Mouse (Mus musculus) intestine, embryonic 14.5 days (tissue): ENCODE measurements around the gene Anapc4. TPM values are rescaled to one million over a fixed set of nuclear protein-coding genes. Genes with fewer than 3 reads are reported as not detected.
A peak's percentile ranks its signal among the peaks of the same experiment; 100 is the strongest.

Experiments
- ATAC-seq: fragments of 200-750 bp; cut with Nextera tagmentation; replicated peaks from 2 replicates; pipeline ENCODE4 v1.8.0; 2017; ENCODE audit warnings: low read depth, moderate number of reproducible peaks, moderate TSS enrichment, moderate library complexity; ENCODE audit not compliant: low FRiP score, low TSS enrichment
- DNase-seq: peaks from one replicate; pipeline ENCODE4 v3.0.0-alpha.2; 2018; ENCODE audit warnings: low spot score
- H3K27ac ChIP-seq: fragments of 300-500 bp; sonication (generic); 2 replicates; pipeline ENCODE4 v1.5.1; 2014; ENCODE audit warnings: low read depth, mild to moderate bottlenecking, control low read depth
- H3K27me3 ChIP-seq: fragments of 300-500 bp; sonication (generic); replicated peaks from 2 replicates; pipeline ENCODE4 v1.6.1; 2014; ENCODE audit warnings: low read length, control low read depth; ENCODE audit not compliant: control insufficient read depth, insufficient read depth
- H3K36me3 ChIP-seq: fragments of 300-500 bp; sonication (generic); 2 replicates; pipeline ENCODE4 v1.6.1; 2014; ENCODE audit warnings: low read length, control low read depth; ENCODE audit not compliant: control insufficient read depth, insufficient read depth
- H3K4me1 ChIP-seq: fragments of 300-500 bp; sonication (generic); replicated peaks from 2 replicates; pipeline ENCODE4 v1.6.1; 2014; ENCODE audit warnings: low read length, control low read depth, mixed read lengths; ENCODE audit not compliant: control insufficient read depth, insufficient read depth
- H3K4me2 ChIP-seq: fragments of 300-500 bp; sonication (generic); 2 replicates; pipeline ENCODE4 v1.6.1; 2014; ENCODE audit warnings: low read length
- H3K4me3 ChIP-seq: fragments of 300-500 bp; sonication (generic); 2 replicates; pipeline ENCODE4 v1.5.1; 2014; ENCODE audit warnings: low read depth, low read length, control low read depth, mixed read lengths
- H3K9ac ChIP-seq: fragments of 300-500 bp; sonication (generic); 2 replicates; pipeline ENCODE4 v1.6.1; 2014; ENCODE audit warnings: mild to moderate bottlenecking, low read length
- H3K9me3 ChIP-seq: fragments of 300-500 bp; sonication (generic); 2 replicates; pipeline ENCODE4 v1.6.1; 2016; ENCODE audit warnings: low read length, control low read depth; ENCODE audit not compliant: control insufficient read depth
- WGBS: fragments of 180-500 bp; shearing (Covaris S2); extraction: QIAGEN DNeasy Blood & Tissue Kit; methylation state at CpG from one replicate; pipeline ENCODE4 v1.1.7; 2014; 5-methylcytosine and 5-hydroxymethylcytosine counted together
- polyA plus RNA-seq: library from polyadenylated mRNA; unstranded; fragments of >200 nt; fragmentation: Nextera tagmentation; extraction: Ambion mirVana; gene quantifications from 2 replicates; pipeline ENCODE4 v1.2.1, GENCODE M21; 2014

Anapc4 gene
- polyA plus RNA-seq, 1 experiment from 2014 or later = 92.1 TPM

DNA sequence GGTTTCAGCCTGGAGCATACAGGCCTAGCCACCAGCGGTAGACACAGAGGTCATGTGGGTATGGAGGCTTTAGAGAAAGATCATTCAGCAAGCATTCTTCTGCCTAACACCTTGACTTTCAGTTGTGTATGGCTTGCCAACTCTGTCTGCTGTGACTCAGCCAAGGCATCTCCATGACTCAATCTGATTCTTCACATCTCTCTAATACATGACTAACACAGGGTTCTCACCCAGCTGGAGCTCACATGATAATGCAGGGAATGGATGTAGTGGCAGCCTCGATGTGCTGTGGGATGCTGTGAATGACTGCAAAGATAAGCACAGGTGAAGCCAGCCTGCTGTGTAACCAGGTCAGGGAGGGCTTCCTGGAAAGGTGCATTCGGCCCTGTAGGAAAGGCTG lies 74.4 kb downstream of the Anapc4 start:
- no peak overlapping the region for H3K4me3 ChIP-seq
- no peak overlapping the region for H3K9ac ChIP-seq
- no peaks in the 10 kb centered on the region for H3K36me3 ChIP-seq
- no peaks in the 10 kb centered on the region for H3K9me3 ChIP-seq
- 87% methylated on average over 3 of the region's 3 CpGs for WGBS
- no peaks in the 10 kb centered on the region for H3K27me3 ChIP-seq
- no peak overlapping the region for H3K4me2 ChIP-seq
- no peak for ATAC-seq
- H3K27ac ChIP-seq = no peak overlapping the region
- no peaks in the 10 kb centered on the region for H3K4me1 ChIP-seq
- no peak for DNase-seq

- Histone ChIP-seq H3K27ac (no peak overlapping the region), H3K4me2 (peak overlapping the region; percentile 41), H3K9me3 (no peaks in the 10 kb centered on the region), H3K36me3 (no peaks in the 10 kb centered on the region), H3K4me3 (peak overlapping the region; percentile 8; the same call in 1 of the 2 replicates), H3K27me3 (no peaks in the 10 kb centered on the region), H3K4me1 (no peaks in the 10 kb centered on the region), H3K9ac (no peak overlapping the region)
- ATAC-seq (0 out of 2 replicates have a peak, but pooled peaks have one; percentile 58), DNase-seq (peak; percentile 57)
- WGBS = 25% methylated on average over 12 of the region's 12 CpGs
These were observed 76.4 kb downstream of the Anapc4 start for GRCm38 (mm10) chr5:52910159-52910591.

DNA sequence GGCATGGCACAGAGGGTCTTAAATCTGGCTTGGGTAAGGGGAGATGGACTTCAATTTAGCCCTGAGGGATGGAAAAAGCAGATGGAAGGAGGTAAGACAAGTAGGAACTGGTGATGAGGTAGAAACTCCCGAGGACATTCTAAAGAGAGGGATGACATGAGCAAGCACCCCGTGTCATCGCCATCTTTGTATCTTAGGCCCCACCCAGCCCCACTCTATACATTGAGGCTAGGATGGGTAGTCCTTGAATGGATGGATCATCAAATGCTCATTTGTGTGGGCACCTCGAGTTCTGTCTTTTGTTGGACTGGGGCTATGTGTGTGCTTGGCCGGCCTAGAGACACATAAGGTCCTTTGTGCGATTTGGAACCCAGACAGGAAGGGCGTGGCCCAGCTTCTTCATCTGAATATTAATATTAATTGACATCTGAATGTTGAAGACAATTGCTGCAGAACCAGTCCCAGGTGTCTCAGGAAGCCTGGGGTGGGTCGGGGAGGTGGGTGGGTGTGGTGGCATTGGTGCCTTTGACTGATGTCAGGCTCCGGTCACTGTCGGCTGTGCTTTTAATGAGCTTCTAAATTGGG lies 77.6 kb downstream of the Anapc4 start:
- WGBS = 91% methylated on average over 10 of the region's 10 CpGs

DNA sequence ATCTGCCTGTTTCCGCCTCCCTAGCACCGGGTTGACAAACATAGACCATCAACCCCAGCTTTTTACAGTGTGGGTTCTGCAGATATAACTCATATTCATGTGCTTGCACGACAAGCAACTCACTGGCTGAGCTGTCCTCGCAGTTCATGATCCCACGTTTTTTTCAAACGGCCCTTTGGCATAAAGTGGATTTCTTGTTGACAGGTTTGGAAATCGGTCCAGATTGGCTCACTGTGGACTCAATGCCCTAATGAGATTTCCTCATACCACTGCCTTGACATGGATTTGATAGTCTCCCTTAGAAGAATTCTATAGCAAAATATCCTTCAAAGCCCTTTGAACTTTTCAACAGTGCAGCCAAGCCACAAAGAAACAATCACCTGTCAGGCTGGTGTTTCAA lies 79.9 kb downstream of the Anapc4 start:
- Histone ChIP-seq H3K27me3 (no peaks in the 10 kb centered on the region), H3K4me3 (no peak overlapping the region), H3K4me2 (no peak overlapping the region), H3K9me3 (no peaks in the 10 kb centered on the region), H3K27ac (no peak overlapping the region), H3K9ac (no peak overlapping the region), H3K4me1 (no peaks in the 10 kb centered on the region), H3K36me3 (no peaks in the 10 kb centered on the region)
- WGBS = 83% methylated on average over 7 of the region's 7 CpGs
- DNase-seq (no peak), ATAC-seq (no peak)

More for the DNA sequence above, 77.6 kb downstream of the Anapc4 start:
- no peak overlapping the region for H3K27ac ChIP-seq
- no peak for DNase-seq
- H3K9ac ChIP-seq = no peak overlapping the region
- no peaks in the 10 kb centered on the region for H3K27me3 ChIP-seq
- no peaks in the 10 kb centered on the region for H3K36me3 ChIP-seq
- H3K9me3 ChIP-seq = no peaks in the 10 kb centered on the region
- H3K4me1 ChIP-seq = no peaks in the 10 kb centered on the region
- no peak for ATAC-seq
- no peak overlapping the region for H3K4me2 ChIP-seq
- no peak overlapping the region for H3K4me3 ChIP-seq

DNA sequence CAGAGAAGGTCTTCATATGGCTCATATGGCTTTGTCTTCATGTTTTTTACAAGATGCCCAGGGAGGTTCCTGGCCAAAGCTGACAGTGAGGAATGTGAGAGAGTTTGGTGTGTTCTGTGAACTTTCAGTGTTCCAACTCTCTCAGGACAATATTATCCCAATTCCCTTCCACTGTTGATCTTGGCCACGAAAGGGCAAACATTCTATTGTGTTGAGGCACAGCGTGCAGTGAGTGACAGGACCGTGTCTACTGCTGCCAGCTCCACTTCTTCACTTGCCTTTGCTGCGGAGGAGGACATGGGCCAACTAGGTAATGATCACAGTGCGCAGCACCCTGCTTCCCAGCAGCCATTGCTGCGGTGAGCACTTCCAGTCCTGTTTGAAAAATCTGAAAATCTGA lies 82.4 kb downstream of the Anapc4 start:
- Histone ChIP-seq H3K4me3 (no peak overlapping the region), H3K9me3 (no peaks in the 10 kb centered on the region), H3K27ac (no peak overlapping the region), H3K36me3 (no peaks in the 10 kb centered on the region), H3K4me1 (no peaks in the 10 kb centered on the region), H3K4me2 (no peak overlapping the region), H3K27me3 (no peaks in the 10 kb centered on the region), H3K9ac (no peak overlapping the region)
- ATAC-seq (no peak), DNase-seq (no peak)
- WGBS = 78% methylated on average over 6 of the region's 6 CpGs

Other genes with a start within 250 kb of the Anapc4 start
- 10.9 and 11.3 TPM in 2 replicates for gene Sepsecs, start 164.3 kb upstream of the Anapc4 start, polyA plus RNA-seq
- 18.8 and 21.5 TPM in 2 replicates for gene Pi4k2b, start 92.4 kb upstream of the Anapc4 start, polyA plus RNA-seq
- gene Zcchc4, start 58.6 kb upstream of the Anapc4 start, polyA plus RNA-seq = 13.6 and 17.6 TPM in 2 replicates
- 0.50 and 0.91 TPM in 2 replicates for gene Slc34a2, start 204.1 kb downstream of the Anapc4 start, polyA plus RNA-seq